16 mouse cellular contexts compared by ENCODE assay signal in the genomic region with DNA sequence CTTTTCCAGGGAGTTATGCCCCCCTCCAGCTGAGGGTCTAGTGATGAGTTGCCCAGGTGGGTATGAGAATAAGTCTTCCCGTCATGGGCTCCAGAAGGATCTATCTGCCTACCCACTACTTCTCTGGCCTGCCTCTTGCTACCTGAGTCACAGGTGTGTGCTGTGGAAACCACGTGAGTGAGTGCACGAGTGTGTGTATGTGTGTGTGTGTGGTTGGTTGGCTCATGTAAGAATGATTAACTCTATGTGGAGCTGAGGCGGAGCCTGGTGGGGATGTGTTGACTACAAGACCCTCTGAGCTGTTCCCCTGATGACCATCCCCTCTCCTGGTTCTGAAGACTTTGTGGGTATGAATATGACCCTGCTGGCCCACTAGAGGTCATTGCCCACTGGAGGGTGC. TPM values are rescaled to one million over a fixed set of nuclear protein-coding genes. Genes with fewer than 3 reads are reported as not detected.
A peak's percentile ranks its signal among the peaks of the same experiment; 100 is the strongest.
DNase-seq lines count a peak whose midpoint lies in the region; ATAC-seq and TF ChIP-seq lines count a peak whose summit lies in the region.
"Had no signal": no experiment of that assay in that cellular context is flagged by ENCODE, and none has a peak within 500 bp of the region (broad histone marks: within the 10 kb centered on the region; RNA-seq: fewer than 3 reads in every experiment).

No protein-coding gene starts in this region.

- H3K4me1 ChIP-seq in liver, postnatal 0 days (ENCODE audit: insufficient read depth), result peaks cover 77% of the 10 kb centered on the region
- H3K4me1 ChIP-seq in liver, embryonic 12.5 days, result peaks cover 60% of the 10 kb centered on the region
- H3K4me1 ChIP-seq in small intestine, adult 2 months (ENCODE audit: control insufficient read depth, insufficient read depth, insufficient read length, low read length), result peaks cover 85% of the 10 kb centered on the region

- H3K27ac ChIP-seq in liver, postnatal 0 days (ENCODE audit: low read depth), result peak overlapping the region; percentile 45; the same call in 1 of the 2 replicates
- H3K27ac ChIP-seq in liver, embryonic 12.5 days, result no peak overlapping the region
- H3K27ac ChIP-seq in small intestine, adult 2 months (ENCODE audit: insufficient read depth, low read depth, low read length), result peak overlapping the region; percentile 93
- H3K27ac ChIP-seq: embryonic facial prominence, embryonic 10.5 days; forebrain, embryonic 13.5 days had no signal

- no peak overlapping the region for H3K9ac ChIP-seq in liver, postnatal 0 days (replicated peaks)
- no peak overlapping the region for H3K9ac ChIP-seq in liver, embryonic 12.5 days
- H3K9ac ChIP-seq: forebrain, embryonic 13.5 days; forebrain, postnatal 0 days had no signal

- TF ChIP-seq POLR2A in small intestine, adult 2 months (IDR thresholded peaks at IDR 0.05; ENCODE audit: low read depth, low read length), result no peak

- peak overlapping the region; percentile 42; the same call in 1 of the 2 replicates for H3K4me2 ChIP-seq in liver, postnatal 0 days (ENCODE audit: low read depth, low read length)
- H3K4me2 ChIP-seq in liver, embryonic 12.5 days, result no peak overlapping the region
- H3K4me2 ChIP-seq: forebrain, embryonic 13.5 days had no signal

- H3K9me3 ChIP-seq in liver, postnatal 0 days (ENCODE audit: low read length), result no peaks in the 10 kb centered on the region
- H3K9me3 ChIP-seq in liver, embryonic 12.5 days (replicated peaks), result no peaks in the 10 kb centered on the region
- H3K9me3 ChIP-seq: embryonic facial prominence, embryonic 10.5 days; forebrain, embryonic 13.5 days; heart, embryonic 13.5 days had no signal

- ATAC-seq in liver, postnatal 0 days, result peak; percentile 28; the same call in 1 of the 2 replicates
- ATAC-seq in liver, embryonic 12.5 days, result no peak
- ATAC-seq: forebrain, embryonic 13.5 days; forebrain, postnatal 0 days had no signal

- H3K4me3 ChIP-seq in liver, postnatal 0 days (ENCODE audit: low read depth, low read length), result no peak overlapping the region
- no peak overlapping the region for H3K4me3 ChIP-seq in liver, embryonic 12.5 days
- H3K4me3 ChIP-seq in small intestine, adult 2 months (ENCODE audit: low read depth, low read length), result no peak overlapping the region
- H3K4me3 ChIP-seq: embryonic facial prominence, embryonic 10.5 days; forebrain, embryonic 13.5 days; heart, embryonic 13.5 days had no signal

- 67% methylated on average over 4 of the region's 4 CpGs for WGBS in liver, postnatal 0 days (ENCODE audit: insufficient replicate concordance)
- WGBS in liver, embryonic 12.5 days (ENCODE audit: insufficient replicate concordance), result 73% methylated on average over 4 of the region's 4 CpGs
- WGBS in small intestine, adult 2 months, result 51% methylated on average over 4 of the region's 4 CpGs

- no peaks in the 10 kb centered on the region for H3K27me3 ChIP-seq in liver, postnatal 0 days (ENCODE audit: insufficient read depth, low read length)
- H3K27me3 ChIP-seq in liver, embryonic 12.5 days (replicated peaks), result no peaks in the 10 kb centered on the region
- H3K27me3 ChIP-seq in small intestine, adult 2 months (ENCODE audit: control insufficient read depth, insufficient read depth, low read length), result no peaks in the 10 kb centered on the region
- H3K27me3 ChIP-seq: forebrain, embryonic 13.5 days; heart, embryonic 13.5 days had no signal

- no peaks in the 10 kb centered on the region for H3K36me3 ChIP-seq in liver, postnatal 0 days (replicated peaks; ENCODE audit: insufficient read depth, low read length)
- H3K36me3 ChIP-seq in liver, embryonic 12.5 days, result no peaks in the 10 kb centered on the region
- H3K36me3 ChIP-seq in small intestine, adult 2 months (ENCODE audit: control insufficient read depth, insufficient read depth, low read length), result no peaks in the 10 kb centered on the region
- H3K36me3 ChIP-seq: embryonic facial prominence, embryonic 10.5 days; heart, embryonic 13.5 days had no signal

- TF ChIP-seq EP300 in liver, postnatal 0 days (IDR thresholded peaks at IDR 0.05; ENCODE audit: low read depth), result no peak

- no peak for TF ChIP-seq CTCF in liver, postnatal 0 days (IDR thresholded peaks at IDR 0.05; ENCODE audit: low read depth)
- no peak for TF ChIP-seq CTCF in small intestine, adult 2 months (IDR thresholded peaks at IDR 0.05; ENCODE audit: extremely low read depth, insufficient read length, insufficient replicate concordance, low read depth, low read length)

- peak; percentile 33 to 47 for DNase-seq in kidney, adult 8-10 months
- DNase-seq in kidney, postnatal 10 days, result no peak
- DNase-seq in liver, postnatal 0 days, result no peak
- DNase-seq in layer of hippocampus, adult 9-11 months, result no peak
- DNase-seq: adrenal gland, adult 8-10 months; cerebellum, adult 2 months; cerebellum, postnatal 10 days; forebrain, postnatal 0 days; gastrocnemius, postnatal 25 days; heart, adult 11 months; heart, postnatal 36 days had no signal

RNA-seq across cellular contexts. Expression of a gene that starts 9.7 kb away (rescaled TPM):
- 13.3 and 13.9 TPM in 2 replicates for polyA plus RNA-seq in liver, postnatal 0 days (2015; fragmentation: Nextera tagmentation; extraction: Ambion mirVana)
- 3.9 and 4.2 TPM in 2 replicates for polyA plus RNA-seq in liver, embryonic 12.5 days (2016; fragmentation: Nextera tagmentation; extraction: Ambion mirVana)
- polyA plus RNA-seq in small intestine, adult 2 months (2012; rRNA removed), result 48.7 and 110 TPM in 2 replicates

Comparison
In these comparisons a context has a peak if more than half of its experiments do, and no peak if none do; other contexts are left out.
1. DNase-seq: peak in kidney, adult 8-10 months (2 of 2); none in kidney, postnatal 10 days (single experiment), liver, postnatal 0 days (single experiment) and layer of hippocampus, adult 9-11 months (single experiment).